Mouse (Mus musculus) kidney, adult 2 months (tissue): ENCODE results near the gene Fgd4. TPM values are rescaled to one million over a fixed set of nuclear protein-coding genes. Genes with fewer than 3 reads are reported as not detected.
A peak's percentile ranks its signal among the peaks of the same experiment; 100 is the strongest.

Experiments
- DNase-seq: peaks from one replicate; pipeline ENCODE4 v3.0.0; 2021
- H3K27ac ChIP-seq: fragments of 200-500 bp; 2 replicates; pipeline ENCODE4 v1.5.1; 2012; ENCODE audit warnings: low read depth, low read length, control low read depth, inconsistent platforms; ENCODE audit not compliant: insufficient read depth
- H3K27me3 ChIP-seq: fragments of 200-500 bp; replicated peaks from 2 replicates; pipeline ENCODE4 v1.6.1; 2012; ENCODE audit warnings: mild to moderate bottlenecking, moderate library complexity, low read length, inconsistent platforms; ENCODE audit not compliant: control insufficient read depth, insufficient read depth
- H3K36me3 ChIP-seq: fragments of 200-500 bp; 2 replicates; pipeline ENCODE4 v1.6.1; 2012; ENCODE audit warnings: mild to moderate bottlenecking, moderate library complexity, low read length, inconsistent platforms; ENCODE audit not compliant: control insufficient read depth, insufficient read depth
- H3K4me1 ChIP-seq: fragments of 200-500 bp; 2 replicates; pipeline ENCODE4 v1.6.1; 2011; ENCODE audit warnings: low read length; ENCODE audit not compliant: control insufficient read depth, insufficient read depth
- H3K4me3 ChIP-seq: fragments of 200-500 bp; 2 replicates; pipeline ENCODE4 v1.5.1; 2011; ENCODE audit warnings: mild to moderate bottlenecking, low read depth, low read length, control low read depth; ENCODE audit not compliant: insufficient read depth
- CTCF ChIP-seq: fragments of 200-500 bp; conservative IDR thresholded peaks from 2 replicates; pipeline ENCODE4 v1.5.1; 2011; ENCODE audit warnings: low read depth, mild to moderate bottlenecking, control low read depth, low read length, moderate library complexity, mixed read lengths; ENCODE audit not compliant: insufficient read depth, insufficient read length
- POLR2A ChIP-seq: fragments of 200-500 bp; IDR thresholded peaks from one replicate; pipeline ENCODE4 v1.6.1; 2011; ENCODE audit warnings: low read depth, low read length, control low read depth
- WGBS: fragments of 180-500 bp; shearing (Covaris S2); methylation state at CpG from one replicate; pipeline ENCODE4 v1.1.7; 2018; 5-methylcytosine and 5-hydroxymethylcytosine counted together
- polyA plus RNA-seq: library from polyadenylated mRNA; depleted of rRNA; stranded (reverse); fragments of >200 nt; gene quantifications from 2 replicates; pipeline ENCODE4 v1.2.3, GENCODE M21; 2012; rRNA removed

The Fgd4 gene
- 7.0 and 7.3 TPM in 2 replicates for polyA plus RNA-seq

GRCm38 (mm10) chr16:16600461-16600860, at the start of gene Fgd4:
TSS of gene Fgd4 (minus strand) at chr16:16600549.
- whole genome bisulfite sequencing: 13% methylated on average over 5 of the region's 5 CpGs
- no peak for TF ChIP-seq POLR2A
- TF ChIP-seq CTCF: no peak
- no peaks in the 10 kb centered on the region for H3K27me3 ChIP-seq
- DNase-seq: peak; percentile 68
- no peaks in the 10 kb centered on the region for H3K36me3 ChIP-seq
- peak within 1 kb of the TSS; percentile 80 for H3K4me3 ChIP-seq
- H3K27ac ChIP-seq: peak within 1 kb of the TSS; percentile 88
- peaks cover 2% of the 10 kb centered on the region; the same call in 1 of the 2 replicates for H3K4me1 ChIP-seq

DNA sequence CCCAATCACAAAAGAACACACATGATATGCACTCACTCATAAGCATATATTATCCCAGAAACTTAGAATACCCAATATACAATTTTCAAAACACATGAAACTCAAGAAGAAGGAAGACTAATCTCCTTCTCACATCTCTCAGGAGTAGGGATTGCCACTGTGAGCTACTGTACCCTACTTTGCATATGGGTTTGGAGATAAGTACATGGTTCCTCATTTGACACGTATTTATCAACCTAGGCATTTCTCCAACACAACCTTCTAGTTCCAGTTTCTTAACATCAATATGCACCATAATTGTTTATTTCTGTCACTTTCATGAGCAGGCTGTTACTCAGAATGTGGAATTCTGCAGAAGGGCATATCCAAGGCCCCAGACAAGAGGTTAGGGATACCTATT, 44.8 kb upstream of the Fgd4 start:
- Histone ChIP-seq H3K4me1 (no peaks in the 10 kb centered on the region), H3K4me3 (no peak overlapping the region), H3K27ac (no peak overlapping the region), H3K27me3 (no peaks in the 10 kb centered on the region), H3K36me3 (no peaks in the 10 kb centered on the region)
- TF ChIP-seq CTCF: no peak
- TF ChIP-seq POLR2A: no peak
- WGBS: 80% methylated on average over 1 of the region's 1 CpGs
- no peak for DNase-seq

GRCm38 (mm10) chr16:16633730-16634129, 33.4 kb upstream of the Fgd4 start:
- DNase-seq: no peak
- TF ChIP-seq POLR2A (no peak), CTCF (no peak)
- Histone ChIP-seq H3K27ac (no peak overlapping the region), H3K4me1 (no peaks in the 10 kb centered on the region), H3K4me3 (no peak overlapping the region), H3K27me3 (no peaks in the 10 kb centered on the region), H3K36me3 (no peaks in the 10 kb centered on the region)

GRCm38 (mm10) chr16:16599586-16600401, 555 bp downstream of the Fgd4 start:
- 1% methylated on average over 76 of the region's 77 CpGs for WGBS
- H3K4me3 ChIP-seq: peak overlapping the region; percentile 80
- no peak for TF ChIP-seq POLR2A
- TF ChIP-seq CTCF: no peak
- DNase-seq: peak; percentile 89
- H3K27me3 ChIP-seq: no peaks in the 10 kb centered on the region
- peak overlapping the region; percentile 88 for H3K27ac ChIP-seq
- no peaks in the 10 kb centered on the region for H3K36me3 ChIP-seq
- H3K4me1 ChIP-seq: peaks cover 2% of the 10 kb centered on the region; the same call in 1 of the 2 replicates

- no peaks in the 10 kb centered on the region for H3K27me3 ChIP-seq
- TF ChIP-seq CTCF (peak; percentile 32; the same call in 1 of the 2 replicates), POLR2A (no peak)
- peak; percentile 31 for DNase-seq
- peaks cover 10% of the 10 kb centered on the region; the same call in 1 of the 2 replicates for H3K4me1 ChIP-seq
- H3K36me3 ChIP-seq: no peaks in the 10 kb centered on the region
- no peak overlapping the region for H3K4me3 ChIP-seq
- H3K27ac ChIP-seq: no peak overlapping the region
Observed at GRCm38 (mm10) chr16:16596582-16596981, 3.8 kb downstream of the Fgd4 start.

GRCm38 (mm10) chr16:16592622-16593021, 7.7 kb downstream of the Fgd4 start:
- TF ChIP-seq CTCF: no peak
- no peak for TF ChIP-seq POLR2A
- no peak overlapping the region for H3K4me3 ChIP-seq
- H3K27ac ChIP-seq: no peak overlapping the region
- H3K27me3 ChIP-seq: no peaks in the 10 kb centered on the region
- peaks cover 8% of the 10 kb centered on the region; the same call in 1 of the 2 replicates for H3K4me1 ChIP-seq
- DNase-seq: peak; percentile 29
- no peaks in the 10 kb centered on the region for H3K36me3 ChIP-seq

DNA sequence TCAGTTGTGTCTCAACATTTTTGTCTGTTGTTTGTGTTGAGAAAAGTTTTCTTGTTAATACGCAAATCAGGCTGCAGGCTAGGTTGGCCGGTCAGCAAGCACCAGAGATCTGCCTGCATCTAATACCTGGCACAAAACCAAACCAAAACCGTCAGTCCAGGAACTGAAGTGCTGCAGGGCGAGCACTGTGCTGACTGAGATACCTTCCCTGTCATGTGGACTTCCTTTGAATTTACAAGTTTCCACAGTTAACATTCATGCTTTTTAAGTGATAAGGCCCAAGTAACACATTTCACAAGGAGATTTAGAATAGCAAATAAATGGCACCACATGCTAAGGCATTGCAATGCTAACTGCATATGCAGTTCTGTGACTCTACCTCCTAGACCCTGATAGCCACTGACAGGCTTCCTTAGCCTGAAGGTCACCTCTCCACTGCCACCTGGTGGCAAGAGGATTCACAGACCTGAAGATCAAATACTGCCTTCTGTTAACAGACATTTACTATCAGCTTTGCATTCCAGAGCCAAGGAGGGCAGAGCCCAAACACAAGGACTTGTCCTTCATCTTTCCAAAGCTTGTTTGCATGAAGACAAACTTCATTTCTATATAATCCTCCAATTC, 15.8 kb downstream of the Fgd4 start:
- H3K4me3 ChIP-seq: no peak overlapping the region
- H3K4me1 ChIP-seq: no peaks in the 10 kb centered on the region; the same call in 1 of the 2 replicates
- 45% methylated on average over 4 of the region's 4 CpGs for WGBS
- no peak overlapping the region for H3K27ac ChIP-seq
- TF ChIP-seq POLR2A (no peak), CTCF (peak; percentile 91)
- no peaks in the 10 kb centered on the region for H3K36me3 ChIP-seq
- no peaks in the 10 kb centered on the region for H3K27me3 ChIP-seq
- DNase-seq: peak; percentile 73
